Mouse (Mus musculus) heart, embryonic 10.5 days (tissue): Measurements from ENCODE around the gene Phgr1. TPM values are rescaled to one million over a fixed set of nuclear protein-coding genes. Genes with fewer than 3 reads are reported as not detected.

Experiments
- DNase-seq: peaks from one replicate; pipeline ENCODE4 v3.0.0-alpha.2; 2017; ENCODE audit warnings: low spot score
- H3K27ac ChIP-seq: fragments of 300-500 bp; sonication (generic); 2 replicates; pipeline ENCODE4 v1.5.1; 2016; ENCODE audit warnings: mild to moderate bottlenecking
- H3K27me3 ChIP-seq: fragments of 300-500 bp; sonication (generic); 2 replicates; pipeline ENCODE4 v1.6.1; 2016; ENCODE audit warnings: mild to moderate bottlenecking; ENCODE audit not compliant: poor library complexity, insufficient read depth, severe bottlenecking
- H3K36me3 ChIP-seq: fragments of 300-500 bp; sonication (generic); 2 replicates; pipeline ENCODE4 v1.6.1; 2016; ENCODE audit warnings: mild to moderate bottlenecking, moderate library complexity
- H3K4me1 ChIP-seq: fragments of 300-500 bp; sonication (generic); 2 replicates; pipeline ENCODE4 v1.6.1; 2016; ENCODE audit warnings: mild to moderate bottlenecking
- H3K4me3 ChIP-seq: fragments of 300-500 bp; sonication (generic); 2 replicates; pipeline ENCODE4 v1.5.1; 2016; ENCODE audit warnings: mild to moderate bottlenecking, moderate library complexity
- H3K9me3 ChIP-seq: fragments of 300-500 bp; sonication (generic); 2 replicates; pipeline ENCODE4 v1.6.1; 2016; ENCODE audit warnings: mild to moderate bottlenecking, moderate library complexity
- WGBS: fragments of 180-500 bp; shearing (Covaris S2); methylation state at CpG from one replicate; pipeline ENCODE4 v1.1.7; 2016; 5-methylcytosine and 5-hydroxymethylcytosine counted together
- polyA plus RNA-seq: library from polyadenylated mRNA; unstranded; fragments of >200 nt; fragmentation: Nextera tagmentation; extraction: Ambion mirVana; gene quantifications from 2 replicates; pipeline ENCODE4 v1.2.1, GENCODE M21; 2016

The Phgr1 gene
- polyA plus RNA-seq, 1 experiment from 2014 or later: not detected

DNA sequence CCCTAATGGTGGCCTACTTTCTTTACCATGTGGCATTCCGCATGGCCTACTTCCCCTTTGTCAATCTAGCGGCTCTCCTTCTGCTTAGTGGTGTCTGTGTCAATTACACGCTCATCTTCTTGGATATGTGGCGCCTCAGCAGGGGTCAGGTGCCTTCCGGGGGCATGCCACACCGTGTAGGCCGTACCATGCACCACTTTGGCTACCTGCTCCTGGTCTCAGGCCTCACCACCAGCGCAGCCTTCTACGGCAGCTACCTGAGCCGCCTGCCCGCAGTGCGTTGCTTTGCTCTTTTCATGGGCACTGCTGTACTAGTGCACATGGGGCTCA is 17.6 kb downstream of the Phgr1 start:
- Histone ChIP-seq H3K4me1 (peaks cover 13% of the 10 kb centered on the region), H3K9me3 (no peaks in the 10 kb centered on the region), H3K27ac (no peak overlapping the region), H3K27me3 (peaks cover 76% of the 10 kb centered on the region), H3K36me3 (no peaks in the 10 kb centered on the region), H3K4me3 (peak overlapping the region; percentile 34; the same call in 1 of the 2 replicates)
- no peak for DNase-seq
- 48% methylated on average over 12 of the region's 12 CpGs for WGBS

DNA sequence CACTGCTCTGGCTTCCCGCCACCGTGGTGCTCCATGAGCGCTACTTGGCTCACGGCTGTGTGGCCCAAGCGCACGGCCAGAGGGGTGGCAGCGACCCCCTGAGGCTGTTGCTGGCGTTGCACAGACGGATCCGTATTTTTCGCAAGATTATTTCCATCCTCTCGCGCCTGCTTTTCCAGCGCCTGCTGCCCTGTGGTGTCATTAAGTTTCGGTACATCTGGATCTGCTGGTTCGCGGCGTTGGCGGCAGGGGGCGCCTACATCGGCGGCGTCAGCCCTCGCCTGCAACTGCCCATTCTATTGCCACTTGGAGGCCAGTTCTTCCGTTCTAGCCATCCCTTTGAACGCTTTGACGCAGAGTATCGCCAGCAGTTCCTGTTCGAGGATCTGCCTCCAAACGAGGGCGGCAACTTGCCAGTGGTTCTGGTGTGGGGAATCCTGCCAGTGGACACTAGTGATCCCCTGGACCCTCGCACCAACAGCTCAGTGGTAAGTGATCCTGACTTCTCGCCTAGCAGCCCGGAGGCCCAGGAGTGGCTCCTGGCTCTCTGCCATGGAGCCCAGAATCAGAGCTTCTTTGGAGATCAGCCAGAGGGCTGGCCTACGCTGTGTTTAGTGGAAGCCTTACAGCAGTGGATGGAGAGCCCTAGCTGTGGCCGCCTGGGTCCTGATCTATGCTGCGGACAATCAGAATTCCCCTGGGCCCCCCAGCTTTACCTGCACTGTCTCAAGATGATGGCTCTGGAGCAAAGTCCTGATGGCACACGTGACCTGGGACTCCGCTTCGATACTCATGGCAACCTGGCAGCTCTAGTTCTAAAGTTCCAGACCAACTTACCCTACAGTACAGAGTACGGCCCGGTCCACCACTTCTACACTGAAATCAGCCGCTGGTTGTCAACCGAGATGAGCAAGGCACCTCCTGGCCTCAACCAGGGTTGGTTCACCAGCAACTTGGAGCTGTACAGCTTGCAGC is 18.3 kb downstream of the Phgr1 start:
- 25% methylated on average over 44 of the region's 44 CpGs for WGBS

DNA sequence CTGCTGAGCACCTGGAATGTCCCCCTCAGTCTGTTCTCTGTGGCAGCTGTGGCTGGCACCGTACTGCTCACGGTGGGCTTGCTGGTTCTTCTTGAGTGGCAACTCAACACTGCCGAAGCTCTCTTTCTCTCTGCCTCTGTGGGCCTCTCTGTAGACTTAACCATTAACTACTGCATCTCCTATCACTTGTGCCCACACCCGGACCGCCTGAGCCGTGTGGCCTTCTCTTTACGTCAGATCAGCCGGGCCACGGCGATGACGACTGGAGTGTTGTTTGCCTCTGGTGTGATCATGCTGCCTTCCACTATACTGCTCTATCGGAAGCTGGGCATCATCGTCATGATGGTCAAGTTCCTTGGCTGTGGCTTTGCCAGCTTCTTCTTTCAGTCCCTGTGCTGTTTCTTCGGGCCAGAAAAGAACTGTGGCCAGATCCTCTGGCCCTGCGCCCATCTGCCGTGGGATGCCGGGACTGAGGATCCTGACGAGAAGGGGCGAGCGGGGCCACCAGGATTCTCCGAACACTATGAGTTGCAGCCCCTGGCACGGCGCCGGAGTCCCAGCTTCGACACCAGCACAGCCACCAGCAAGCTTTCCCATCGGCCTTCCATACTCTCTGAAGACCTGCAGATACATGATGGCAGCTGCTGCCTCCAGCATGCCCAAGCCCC is 19.2 kb downstream of the Phgr1 start:
- H3K27ac ChIP-seq: no peak overlapping the region
- peaks cover 13% of the 10 kb centered on the region for H3K4me1 ChIP-seq
- no peaks in the 10 kb centered on the region for H3K36me3 ChIP-seq
- 88% methylated on average over 26 of the region's 26 CpGs for WGBS
- H3K9me3 ChIP-seq: no peaks in the 10 kb centered on the region
- peaks cover 72% of the 10 kb centered on the region for H3K27me3 ChIP-seq
- H3K4me3 ChIP-seq: no peak overlapping the region
- no peak for DNase-seq

More for the DNA sequence above, 18.3 kb downstream of the Phgr1 start:
- Histone ChIP-seq H3K9me3 (no peaks in the 10 kb centered on the region), H3K27me3 (peaks cover 76% of the 10 kb centered on the region), H3K36me3 (no peaks in the 10 kb centered on the region), H3K4me3 (peak overlapping the region; percentile 34; the same call in 1 of the 2 replicates), H3K4me1 (peaks cover 13% of the 10 kb centered on the region), H3K27ac (no peak overlapping the region)
- no peak for DNase-seq

DNA sequence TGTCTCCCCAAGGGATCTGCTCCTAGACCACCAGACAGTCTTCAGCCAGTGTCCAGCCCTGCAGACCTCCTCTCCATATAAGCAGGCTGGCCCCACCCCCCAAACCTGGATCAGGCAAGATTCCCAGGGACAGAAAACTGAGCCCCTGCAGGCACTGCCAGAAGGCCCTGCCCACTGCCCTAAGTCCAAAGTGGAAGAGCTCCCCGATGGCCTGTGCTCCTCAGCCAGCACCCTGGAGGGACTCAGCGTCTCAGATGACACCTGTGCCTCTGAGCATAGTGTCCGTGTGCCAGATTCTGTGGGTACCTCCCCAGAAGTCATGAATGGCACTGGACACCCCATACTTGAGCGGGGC is 19.7 kb downstream of the Phgr1 start:
- no peaks in the 10 kb centered on the region for H3K9me3 ChIP-seq
- no peak overlapping the region for H3K4me3 ChIP-seq
- no peak overlapping the region for H3K27ac ChIP-seq
- H3K4me1 ChIP-seq: peaks cover 13% of the 10 kb centered on the region
- H3K36me3 ChIP-seq: no peaks in the 10 kb centered on the region
- H3K27me3 ChIP-seq: peaks cover 68% of the 10 kb centered on the region
- WGBS: 65% methylated on average over 4 of the region's 4 CpGs
- no peak for DNase-seq

DNA sequence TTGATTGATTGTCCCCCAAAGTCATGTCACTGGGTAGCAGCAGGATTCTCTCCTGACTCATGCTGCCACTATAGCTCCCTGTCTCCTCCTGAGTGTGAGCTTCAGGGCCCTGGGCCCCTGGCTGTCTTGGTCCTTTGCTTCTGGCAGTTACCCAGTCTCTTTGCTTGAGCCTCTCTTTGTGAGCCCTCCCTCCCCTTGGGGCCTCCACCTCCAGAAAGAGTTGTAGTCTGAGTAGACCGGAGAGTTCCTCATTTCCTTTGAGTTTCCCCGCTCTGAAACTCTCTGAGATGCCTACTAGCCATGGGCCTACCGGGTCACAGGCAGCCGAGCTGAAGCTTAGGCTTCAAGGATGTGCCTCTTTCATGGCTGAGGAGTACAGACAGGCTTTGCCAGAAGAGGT is 21.1 kb downstream of the Phgr1 start:
- no peak overlapping the region for H3K27ac ChIP-seq
- peaks cover 58% of the 10 kb centered on the region for H3K27me3 ChIP-seq
- no peak for DNase-seq
- no peak overlapping the region for H3K4me3 ChIP-seq
- H3K36me3 ChIP-seq: no peaks in the 10 kb centered on the region
- 0 out of 2 replicates have a peak, but pooled peaks cover 2% of the 10 kb centered on the region for H3K9me3 ChIP-seq
- WGBS: 69% methylated on average over 4 of the region's 4 CpGs
- H3K4me1 ChIP-seq: peaks cover 13% of the 10 kb centered on the region

DNA sequence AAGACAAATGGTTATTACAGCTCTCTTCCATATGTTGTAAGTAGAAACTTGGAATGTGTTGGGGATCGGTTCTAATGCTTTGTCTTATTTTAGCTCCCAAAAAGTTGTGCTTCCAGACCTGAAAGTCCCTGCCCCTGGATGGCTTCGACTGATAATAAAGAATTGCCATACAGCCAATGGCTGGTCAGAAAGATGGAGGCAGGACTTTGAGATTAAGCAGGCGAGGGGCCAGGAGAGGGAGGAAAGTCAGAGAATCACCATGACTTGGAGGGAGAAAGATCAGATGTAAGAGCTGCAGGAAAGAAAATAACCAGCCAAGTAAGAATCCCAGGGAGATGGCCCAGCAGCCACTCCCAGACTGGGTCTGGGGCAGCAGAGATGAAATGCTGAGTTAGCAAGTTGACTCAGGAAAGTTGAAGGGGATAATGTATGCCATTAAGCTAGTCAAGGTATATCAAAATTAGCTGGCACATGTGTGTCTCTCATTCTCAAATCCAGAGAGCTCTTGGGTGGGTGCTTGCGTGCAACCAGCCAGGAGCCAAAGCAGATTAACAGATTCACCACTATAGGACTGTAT is 30.1 kb downstream of the Phgr1 start:
- 60% methylated on average over 4 of the region's 4 CpGs for WGBS
- Histone ChIP-seq H3K27ac (no peak overlapping the region), H3K36me3 (no peaks in the 10 kb centered on the region), H3K4me3 (no peak overlapping the region), H3K27me3 (peaks cover 3% of the 10 kb centered on the region; the same call in 1 of the 2 replicates), H3K4me1 (0 out of 2 replicates have a peak, but pooled peaks cover 10% of the 10 kb centered on the region), H3K9me3 (0 out of 2 replicates have a peak, but pooled peaks cover 2% of the 10 kb centered on the region)
- DNase-seq: no peak

DNA sequence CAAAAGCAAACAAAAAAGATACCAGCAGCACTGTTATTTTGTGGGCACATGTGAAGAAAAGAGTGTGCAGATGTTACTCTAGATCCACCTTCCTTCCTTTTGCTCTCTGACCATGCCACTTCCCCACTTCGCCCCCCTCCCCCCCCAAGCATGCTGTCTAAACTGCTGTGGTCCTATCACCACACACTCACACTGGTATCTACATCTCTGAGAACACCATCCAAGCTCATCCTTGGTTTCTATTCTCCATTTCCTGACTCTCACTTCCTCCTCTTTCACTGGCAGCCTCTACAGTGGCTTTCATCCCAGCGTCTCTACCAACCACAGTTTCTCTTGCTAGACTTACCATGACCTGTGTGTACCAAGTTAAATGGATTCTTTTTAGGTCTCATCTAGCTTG is 31.9 kb downstream of the Phgr1 start:
- Histone ChIP-seq H3K9me3 (no peaks in the 10 kb centered on the region), H3K4me3 (no peak overlapping the region), H3K27me3 (peaks cover 3% of the 10 kb centered on the region; the same call in 1 of the 2 replicates), H3K4me1 (0 out of 2 replicates have a peak, but pooled peaks cover 10% of the 10 kb centered on the region), H3K36me3 (no peaks in the 10 kb centered on the region), H3K27ac (no peak overlapping the region)
- no peak for DNase-seq
- 71% methylated on average over 2 of the region's 2 CpGs for WGBS

DNA sequence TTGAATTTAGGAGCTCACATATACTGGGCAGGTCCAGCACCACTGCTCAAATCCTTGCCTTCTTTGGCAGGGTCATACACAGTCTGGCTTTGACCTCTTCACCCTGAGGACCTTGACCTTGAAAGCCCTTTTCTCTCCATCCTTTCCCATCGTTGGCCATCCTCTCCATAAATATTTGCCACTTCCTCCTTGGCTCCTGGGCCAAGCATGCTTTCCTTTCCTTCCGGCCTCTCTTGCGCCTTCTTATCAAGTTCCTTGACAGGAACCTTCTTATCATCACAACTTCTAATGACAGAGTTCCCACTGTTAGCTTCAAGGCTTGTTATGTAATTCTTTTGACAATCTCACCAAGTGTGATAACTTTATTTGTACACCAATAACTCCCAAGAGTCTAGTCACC is 32.6 kb downstream of the Phgr1 start:
- 25% methylated on average over 3 of the region's 3 CpGs for WGBS
- Histone ChIP-seq H3K27me3 (peaks cover 3% of the 10 kb centered on the region; the same call in 1 of the 2 replicates), H3K27ac (no peak overlapping the region), H3K4me3 (no peak overlapping the region), H3K36me3 (no peaks in the 10 kb centered on the region), H3K9me3 (no peaks in the 10 kb centered on the region), H3K4me1 (0 out of 2 replicates have a peak, but pooled peaks cover 10% of the 10 kb centered on the region)
- no peak for DNase-seq

DNA sequence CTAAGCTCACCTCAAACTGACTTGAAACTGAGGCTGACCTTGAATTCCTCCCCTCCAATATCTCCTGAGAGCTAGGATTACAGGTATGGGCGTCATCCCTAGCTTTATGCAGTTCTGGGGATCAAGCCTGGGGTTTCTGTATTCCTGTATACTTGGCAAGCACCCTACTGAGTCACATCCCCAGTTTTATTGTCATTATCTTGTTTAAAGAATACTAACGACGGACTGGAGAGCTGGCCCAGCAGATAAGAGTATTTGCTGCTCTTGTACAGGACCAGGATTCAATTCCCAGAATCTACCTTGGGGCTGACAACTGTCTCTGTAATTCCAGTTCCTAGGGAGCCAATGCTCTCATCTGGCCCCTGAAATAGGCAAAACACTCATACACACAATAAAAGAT is 33.2 kb downstream of the Phgr1 start:
- H3K4me1 ChIP-seq: 0 out of 2 replicates have a peak, but pooled peaks cover 10% of the 10 kb centered on the region
- no peaks in the 10 kb centered on the region for H3K36me3 ChIP-seq

DNA sequence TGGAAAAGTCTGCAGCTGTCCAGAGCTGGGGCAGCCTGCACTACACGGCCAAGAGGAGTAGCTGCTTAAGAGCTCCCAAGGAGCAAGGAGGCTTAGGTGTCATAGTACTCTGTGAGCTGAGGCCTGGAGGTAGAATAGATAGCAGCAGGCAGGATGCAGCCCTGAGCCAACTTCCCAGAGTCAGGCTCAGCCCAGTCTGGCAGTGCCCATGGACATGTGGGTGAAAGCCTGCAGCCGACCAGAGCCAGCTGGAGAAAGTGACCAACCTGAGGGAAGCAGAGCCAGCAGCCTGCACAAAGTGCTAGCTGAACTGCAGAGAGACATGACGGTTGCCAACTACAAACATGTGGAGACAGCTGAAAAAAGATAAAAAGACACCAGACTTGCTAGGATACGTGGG is 34.3 kb downstream of the Phgr1 start:
- no peak for DNase-seq
- no peak overlapping the region for H3K27ac ChIP-seq
- H3K4me1 ChIP-seq: 0 out of 2 replicates have a peak, but pooled peaks cover 10% of the 10 kb centered on the region

More for the DNA sequence above, 33.2 kb downstream of the Phgr1 start:
- Histone ChIP-seq H3K27ac (no peak overlapping the region), H3K4me3 (no peak overlapping the region), H3K9me3 (no peaks in the 10 kb centered on the region), H3K27me3 (peaks cover 3% of the 10 kb centered on the region; the same call in 1 of the 2 replicates)
- 27% methylated on average over 3 of the region's 3 CpGs for WGBS
- DNase-seq: no peak

DNA sequence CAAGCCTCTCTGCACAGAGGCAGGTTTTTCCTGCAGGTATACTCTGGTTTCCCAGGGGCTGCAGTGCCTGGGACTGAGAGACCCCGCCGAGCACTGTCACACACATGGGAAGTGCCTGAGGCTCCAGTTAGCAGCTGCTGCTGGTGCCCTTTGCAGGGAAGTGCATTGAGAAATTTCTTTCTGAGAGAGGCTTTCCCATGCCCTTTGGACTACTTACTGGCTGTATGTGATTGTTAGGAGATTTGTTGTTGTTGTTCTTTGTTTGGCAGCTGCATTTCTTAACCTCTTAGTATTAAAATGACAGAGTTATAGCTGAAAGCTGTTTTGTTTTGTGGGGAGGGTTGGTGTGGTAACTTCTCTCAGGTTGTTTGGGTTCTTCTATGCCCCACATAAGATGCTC is 38.3 kb downstream of the Phgr1 start:
- 23% methylated on average over 2 of the region's 2 CpGs for WGBS
- Histone ChIP-seq H3K36me3 (peaks cover 6% of the 10 kb centered on the region; the same call in 1 of the 2 replicates), H3K4me1 (peaks cover 24% of the 10 kb centered on the region), H3K27me3 (peaks cover 3% of the 10 kb centered on the region; the same call in 1 of the 2 replicates), H3K4me3 (no peak overlapping the region), H3K9me3 (no peaks in the 10 kb centered on the region), H3K27ac (no peak overlapping the region)
- no peak for DNase-seq

More for the DNA sequence above, 34.3 kb downstream of the Phgr1 start:
- no peaks in the 10 kb centered on the region for H3K9me3 ChIP-seq
- no peak overlapping the region for H3K4me3 ChIP-seq
- peaks cover 3% of the 10 kb centered on the region; the same call in 1 of the 2 replicates for H3K27me3 ChIP-seq
- WGBS: 54% methylated on average over 4 of the region's 4 CpGs
- H3K36me3 ChIP-seq: no peaks in the 10 kb centered on the region

DNA sequence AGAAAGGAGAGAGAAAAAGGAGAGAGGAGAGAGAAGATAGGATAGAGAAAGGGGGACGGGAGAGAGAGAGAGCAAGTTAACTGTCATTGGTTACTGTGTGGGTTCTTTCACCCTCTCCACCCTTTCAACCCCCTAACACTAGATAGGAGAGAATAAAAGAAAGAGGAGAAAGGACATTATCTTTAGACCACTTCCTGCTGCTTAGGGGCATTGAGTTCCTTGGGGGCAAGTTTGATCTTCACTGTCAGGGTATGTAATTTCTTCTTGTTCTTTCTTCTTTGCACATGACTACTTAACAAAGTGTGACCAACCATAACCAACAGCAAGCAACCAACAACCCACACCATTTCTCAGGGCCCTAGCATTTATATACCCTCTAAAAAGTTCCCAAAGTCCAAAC is 40.2 kb downstream of the Phgr1 start:
- H3K4me3 ChIP-seq: no peak overlapping the region
- H3K27ac ChIP-seq: no peak overlapping the region
- 56% methylated on average over 1 of the region's 1 CpGs for WGBS
- no peaks in the 10 kb centered on the region for H3K9me3 ChIP-seq
- H3K4me1 ChIP-seq: peaks cover 18% of the 10 kb centered on the region
- DNase-seq: no peak
- H3K36me3 ChIP-seq: peaks cover 19% of the 10 kb centered on the region
- no peaks in the 10 kb centered on the region for H3K27me3 ChIP-seq
